Mouse (Mus musculus): ENCODE results near the gene Fundc2. TPM values are rescaled to one million over a fixed set of nuclear protein-coding genes. Genes with fewer than 3 reads are reported as not detected.

Gene Fundc2
- polyA plus RNA-seq, 1 experiment from 2014 or later = 31.1 TPM

Other genes with a start within 250 kb of the Fundc2 start
- gene Smim9, start 218.6 kb upstream of the Fundc2 start, polyA plus RNA-seq (2015; fragmentation: Nextera tagmentation; extraction: Ambion mirVana) = not detected in 2 replicates
- 1.0 TPM in 2 replicates for gene F8, start 216 bp downstream of the Fundc2 start, polyA plus RNA-seq (2015; fragmentation: Nextera tagmentation; extraction: Ambion mirVana)
- gene Cmc4, start 34.2 kb downstream of the Fundc2 start, polyA plus RNA-seq (2015; fragmentation: Nextera tagmentation; extraction: Ambion mirVana) = 21.7 and 25.1 TPM in 2 replicates
- gene Mtcp1, start 34.2 kb downstream of the Fundc2 start, polyA plus RNA-seq (2015; fragmentation: Nextera tagmentation; extraction: Ambion mirVana) = 4.9 and 5.8 TPM in 2 replicates
- 55.0 and 62.6 TPM in 2 replicates for gene Brcc3, start 34.2 kb downstream of the Fundc2 start, polyA plus RNA-seq (2015; fragmentation: Nextera tagmentation; extraction: Ambion mirVana)
- 361 and 368 TPM in 2 replicates for gene Vbp1, start 131.9 kb downstream of the Fundc2 start, polyA plus RNA-seq (2015; fragmentation: Nextera tagmentation; extraction: Ambion mirVana)
- 26.1 and 26.3 TPM in 2 replicates for gene Rab39b, start 195.8 kb downstream of the Fundc2 start, polyA plus RNA-seq (2015; fragmentation: Nextera tagmentation; extraction: Ambion mirVana)